Mouse (Mus musculus) bone marrow, adult 2 months (tissue): Measurements from ENCODE around the gene Zkscan14.

Source experiments
- CTCF ChIP-seq: fragments of 200-500 bp; IDR thresholded peaks from 2 replicates; pipeline ENCODE4 v1.5.1; 2011; ENCODE audit warnings: low read length, control low read depth; ENCODE audit not compliant: control insufficient read depth, insufficient read depth
- POLR2A ChIP-seq: fragments of 200-500 bp; IDR thresholded peaks from 2 replicates; pipeline ENCODE4 v1.6.1; 2011; ENCODE audit warnings: low read depth, mild to moderate bottlenecking, control low read depth, low read length, borderline replicate concordance; ENCODE audit not compliant: control insufficient read depth

GRCm38 (mm10) chr5:145167306-145167661 is 34.4 kb downstream of the Zkscan14 start:
- TF ChIP-seq CTCF (no peak), POLR2A (no peak)
